Mouse (Mus musculus): ENCODE results near the gene Col13a1. TPM values are rescaled to one million over a fixed set of nuclear protein-coding genes. Genes with fewer than 3 reads are reported as not detected.

Gene Col13a1
- polyA plus RNA-seq, 1 experiment from 2014 or later, result 6.0 TPM

DNA sequence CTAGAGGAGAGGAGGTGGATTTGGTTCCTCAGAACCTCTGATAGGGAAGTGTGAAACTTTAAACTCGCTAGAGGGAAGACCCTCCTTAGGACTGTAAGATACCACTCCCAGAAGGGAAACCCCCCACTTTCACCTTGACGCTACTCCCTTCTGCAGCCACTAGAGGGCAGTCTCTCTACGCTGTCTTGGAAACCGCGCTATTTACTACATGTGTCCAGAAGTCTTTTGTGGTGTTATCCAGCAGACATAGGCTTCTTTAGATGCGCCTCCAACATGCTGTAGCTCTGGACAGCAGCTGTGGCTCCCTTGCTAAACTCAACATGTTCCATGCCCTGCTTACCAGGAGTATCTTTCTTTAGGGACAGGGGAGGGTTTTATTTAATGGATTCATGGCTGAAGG, 140.1 kb downstream of the Col13a1 start:
- 0 out of 2 replicates have a peak, but pooled peaks have one; percentile 45 for ATAC-seq (replicated peaks; ENCODE audit: low FRiP score, low TSS enrichment, low read depth)
- no peaks in the 10 kb centered on the region for H3K36me3 ChIP-seq (ENCODE audit: control insufficient read depth, insufficient read depth, low read length)
- 2% methylated on average over 6 of the region's 6 CpGs for WGBS

DNA sequence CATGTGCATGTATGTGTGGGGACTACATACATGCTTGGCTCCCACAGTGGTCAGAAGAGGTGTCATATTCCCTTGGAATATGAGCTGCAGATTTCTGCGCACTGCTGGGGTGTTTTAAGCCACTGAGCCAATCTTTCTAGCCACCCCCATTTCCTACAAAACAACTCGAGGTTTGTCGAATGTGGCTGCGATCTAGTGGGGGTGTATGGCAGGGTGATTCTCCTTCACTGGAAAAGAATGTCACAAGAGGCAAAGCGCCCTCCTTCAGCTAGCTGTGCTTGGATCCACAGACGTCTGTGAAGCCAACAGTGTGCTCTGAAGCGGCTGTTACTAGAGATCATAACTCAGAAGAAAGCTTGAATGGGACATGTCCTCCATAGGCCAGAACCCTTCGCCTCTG, 141.6 kb downstream of the Col13a1 start:
- DNase-seq (ENCODE audit: low spot score), result no peak
- Histone ChIP-seq H3K4me2 (ENCODE audit: low read length) (no peak overlapping the region), H3K9ac (ENCODE audit: low read length) (no peak overlapping the region), H3K4me1 (replicated peaks; ENCODE audit: control insufficient read depth, insufficient read depth, low read length) (0 out of 2 replicates have a peak, but pooled peaks cover 6% of the 10 kb centered on the region), H3K9me3 (ENCODE audit: control insufficient read depth, low read length) (no peaks in the 10 kb centered on the region), H3K27me3 (replicated peaks; ENCODE audit: control insufficient read depth, insufficient read depth, low read length) (no peaks in the 10 kb centered on the region), H3K36me3 (ENCODE audit: control insufficient read depth, insufficient read depth, low read length) (no peaks in the 10 kb centered on the region), H3K27ac (ENCODE audit: low read depth) (no peak overlapping the region), H3K4me3 (ENCODE audit: low read depth, low read length) (no peak overlapping the region)
- 73% methylated on average over 8 of the region's 8 CpGs for WGBS
- ATAC-seq (replicated peaks; ENCODE audit: low FRiP score, low TSS enrichment, low read depth), result no peak

More for the DNA sequence above, 140.1 kb downstream of the Col13a1 start:
- no peaks in the 10 kb centered on the region for H3K9me3 ChIP-seq (ENCODE audit: control insufficient read depth, low read length)
- H3K4me1 ChIP-seq (replicated peaks; ENCODE audit: control insufficient read depth, insufficient read depth, low read length), result 0 out of 2 replicates have a peak, but pooled peaks cover 6% of the 10 kb centered on the region
- no peak overlapping the region for H3K4me3 ChIP-seq (ENCODE audit: low read depth, low read length)
- H3K27ac ChIP-seq (ENCODE audit: low read depth), result no peak overlapping the region
- peak; percentile 81 for DNase-seq (ENCODE audit: low spot score)
- no peak overlapping the region for H3K4me2 ChIP-seq (ENCODE audit: low read length)
- H3K27me3 ChIP-seq (replicated peaks; ENCODE audit: control insufficient read depth, insufficient read depth, low read length), result no peaks in the 10 kb centered on the region
- no peak overlapping the region for H3K9ac ChIP-seq (ENCODE audit: low read length)

DNA sequence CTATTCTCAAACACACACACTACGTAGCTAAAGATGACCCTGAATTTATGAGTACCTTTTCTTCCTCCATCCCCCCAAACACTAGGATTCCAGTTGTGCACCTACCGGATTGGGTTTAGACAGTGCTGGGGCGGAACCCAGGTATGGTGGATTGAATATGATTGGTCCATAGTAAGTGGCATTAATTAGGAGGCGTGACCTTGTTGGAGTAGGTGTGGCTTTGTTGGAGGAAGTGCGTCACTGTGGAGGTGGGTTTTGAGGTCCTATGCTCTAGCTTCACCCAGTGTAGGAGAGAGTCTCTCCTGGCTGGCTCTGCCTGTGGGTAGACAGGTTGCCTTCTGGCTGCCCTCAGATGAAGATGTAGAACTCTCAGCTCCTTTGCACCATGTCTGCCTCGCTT, 144.6 kb downstream of the Col13a1 start:
- WGBS, result 94% methylated on average over 6 of the region's 6 CpGs
- no peak for DNase-seq (ENCODE audit: low spot score)
- Histone ChIP-seq H3K9ac (ENCODE audit: low read length) (no peak overlapping the region), H3K36me3 (ENCODE audit: control insufficient read depth, insufficient read depth, low read length) (no peaks in the 10 kb centered on the region), H3K27ac (ENCODE audit: low read depth) (no peak overlapping the region), H3K9me3 (ENCODE audit: control insufficient read depth, low read length) (no peaks in the 10 kb centered on the region), H3K4me1 (replicated peaks; ENCODE audit: control insufficient read depth, insufficient read depth, low read length) (0 out of 2 replicates have a peak, but pooled peaks cover 6% of the 10 kb centered on the region), H3K4me3 (ENCODE audit: low read depth, low read length) (no peak overlapping the region), H3K27me3 (replicated peaks; ENCODE audit: control insufficient read depth, insufficient read depth, low read length) (no peaks in the 10 kb centered on the region), H3K4me2 (ENCODE audit: low read length) (no peak overlapping the region)
- no peak for ATAC-seq (replicated peaks; ENCODE audit: low FRiP score, low TSS enrichment, low read depth)

DNA sequence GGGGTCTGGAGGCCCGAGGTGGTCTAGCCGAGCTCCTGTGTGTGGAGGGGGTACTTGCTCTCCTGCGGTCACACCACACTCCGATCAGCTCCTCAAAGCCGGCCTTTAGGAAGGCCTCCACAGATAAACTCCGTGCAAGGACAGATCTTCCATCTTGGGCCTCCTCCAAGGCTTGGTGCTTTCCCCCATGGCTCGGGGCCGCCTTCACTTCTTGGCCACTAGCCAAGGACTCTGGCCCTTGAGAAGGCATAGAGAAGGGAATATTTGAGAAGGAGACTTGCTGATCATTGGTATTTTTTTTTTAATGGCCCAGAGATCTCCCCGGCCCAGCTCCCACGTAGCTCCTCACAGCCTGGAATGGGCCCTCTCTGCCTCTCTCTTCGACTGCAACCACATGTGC, 146.2 kb downstream of the Col13a1 start:
- Histone ChIP-seq H3K36me3 (ENCODE audit: control insufficient read depth, insufficient read depth, low read length) (no peaks in the 10 kb centered on the region), H3K27me3 (replicated peaks; ENCODE audit: control insufficient read depth, insufficient read depth, low read length) (no peaks in the 10 kb centered on the region), H3K9me3 (ENCODE audit: control insufficient read depth, low read length) (no peaks in the 10 kb centered on the region), H3K27ac (ENCODE audit: low read depth) (no peak overlapping the region), H3K4me2 (ENCODE audit: low read length) (no peak overlapping the region), H3K4me3 (ENCODE audit: low read depth, low read length) (no peak overlapping the region), H3K4me1 (replicated peaks; ENCODE audit: control insufficient read depth, insufficient read depth, low read length) (peaks cover under 1% of the 10 kb centered on the region; the same call in 1 of the 2 replicates), H3K9ac (ENCODE audit: low read length) (no peak overlapping the region)
- 76% methylated on average over 11 of the region's 11 CpGs for WGBS
- DNase-seq (ENCODE audit: low spot score) (no peak), ATAC-seq (replicated peaks; ENCODE audit: low FRiP score, low TSS enrichment, low read depth) (no peak)

- no peaks in the 10 kb centered on the region for H3K36me3 ChIP-seq (ENCODE audit: control insufficient read depth, insufficient read depth, low read length)
- no peak for DNase-seq (ENCODE audit: low spot score)
- no peaks in the 10 kb centered on the region for H3K27me3 ChIP-seq (replicated peaks; ENCODE audit: control insufficient read depth, insufficient read depth, low read length)
- H3K4me1 ChIP-seq (replicated peaks; ENCODE audit: control insufficient read depth, insufficient read depth, low read length), result peaks cover 10% of the 10 kb centered on the region
- H3K27ac ChIP-seq (ENCODE audit: low read depth), result no peak overlapping the region
- no peak overlapping the region for H3K4me2 ChIP-seq (ENCODE audit: low read length)
- ATAC-seq (replicated peaks; ENCODE audit: low FRiP score, low TSS enrichment, low read depth), result no peak
- no peaks in the 10 kb centered on the region for H3K9me3 ChIP-seq (ENCODE audit: control insufficient read depth, low read length)
- 88% methylated on average over 6 of the region's 6 CpGs for WGBS
- no peak overlapping the region for H3K4me3 ChIP-seq (ENCODE audit: low read depth, low read length)
- H3K9ac ChIP-seq (ENCODE audit: low read length), result no peak overlapping the region
Observed at GRCm38 (mm10) chr10:61831741-61832140, 147.2 kb downstream of the Col13a1 start.

DNA sequence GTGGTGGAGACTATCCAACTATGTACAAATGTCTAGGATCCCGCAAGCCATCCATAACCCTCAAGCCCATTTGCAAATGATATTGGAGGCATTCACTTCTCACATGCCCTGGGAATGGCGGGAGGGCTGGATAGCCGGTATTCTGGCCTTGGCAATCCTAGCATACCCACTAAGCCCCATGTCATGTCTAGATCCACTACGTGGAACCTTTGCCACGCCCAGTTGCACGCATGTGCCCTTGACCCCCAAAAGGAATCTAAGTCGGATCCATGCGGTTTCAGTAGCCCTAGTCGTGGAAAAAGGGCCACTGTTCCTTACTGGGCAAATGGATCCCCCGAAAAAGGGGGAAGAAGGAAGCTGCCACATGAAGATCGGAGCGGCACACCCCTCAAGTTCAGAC, 147.7 kb downstream of the Col13a1 start:
- no peak overlapping the region for H3K27ac ChIP-seq (ENCODE audit: low read depth)
- no peak overlapping the region for H3K4me2 ChIP-seq (ENCODE audit: low read length)
- no peaks in the 10 kb centered on the region for H3K27me3 ChIP-seq (replicated peaks; ENCODE audit: control insufficient read depth, insufficient read depth, low read length)
- no peaks in the 10 kb centered on the region for H3K9me3 ChIP-seq (ENCODE audit: control insufficient read depth, low read length)
- H3K36me3 ChIP-seq (ENCODE audit: control insufficient read depth, insufficient read depth, low read length), result no peaks in the 10 kb centered on the region
- 76% methylated on average over 12 of the region's 12 CpGs for WGBS
- DNase-seq (ENCODE audit: low spot score), result no peak
- H3K4me3 ChIP-seq (ENCODE audit: low read depth, low read length), result no peak overlapping the region
- H3K9ac ChIP-seq (ENCODE audit: low read length), result no peak overlapping the region
- no peak for ATAC-seq (replicated peaks; ENCODE audit: low FRiP score, low TSS enrichment, low read depth)
- H3K4me1 ChIP-seq (replicated peaks; ENCODE audit: control insufficient read depth, insufficient read depth, low read length), result peaks cover 15% of the 10 kb centered on the region

- Histone ChIP-seq H3K27me3 (replicated peaks; ENCODE audit: control insufficient read depth, insufficient read depth, low read length) (no peaks in the 10 kb centered on the region), H3K27ac (ENCODE audit: low read depth) (no peak overlapping the region), H3K4me3 (ENCODE audit: low read depth, low read length) (no peak overlapping the region), H3K4me1 (replicated peaks; ENCODE audit: control insufficient read depth, insufficient read depth, low read length) (peaks cover 15% of the 10 kb centered on the region), H3K9ac (ENCODE audit: low read length) (no peak overlapping the region), H3K36me3 (ENCODE audit: control insufficient read depth, insufficient read depth, low read length) (no peaks in the 10 kb centered on the region), H3K9me3 (ENCODE audit: control insufficient read depth, low read length) (no peaks in the 10 kb centered on the region), H3K4me2 (ENCODE audit: low read length) (no peak overlapping the region)
- ATAC-seq (replicated peaks; ENCODE audit: low FRiP score, low TSS enrichment, low read depth) (no peak), DNase-seq (ENCODE audit: low spot score) (no peak)
- 37% methylated on average over 9 of the region's 9 CpGs for WGBS
Observed at GRCm38 (mm10) chr10:61830817-61831216, 148.1 kb downstream of the Col13a1 start.

DNA sequence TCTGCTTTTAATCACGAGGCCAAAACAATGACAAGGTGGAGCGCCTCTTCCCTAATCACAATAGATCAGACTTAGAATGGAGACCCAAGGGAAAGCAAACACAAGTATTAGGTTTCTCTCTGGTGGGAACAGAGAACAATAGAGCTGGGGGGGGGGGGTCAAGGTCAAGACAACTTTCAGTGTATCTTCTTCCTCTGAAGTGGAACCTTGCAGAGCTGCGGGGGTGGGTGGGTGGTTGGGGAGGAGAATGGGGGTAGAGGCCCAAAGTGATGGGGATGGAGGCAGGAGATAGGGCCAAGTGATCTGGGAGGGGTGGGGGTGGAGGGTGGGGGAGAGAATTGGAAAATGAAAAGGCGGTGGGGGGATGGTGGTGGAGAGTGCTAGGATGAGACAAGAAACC, 149.9 kb downstream of the Col13a1 start:
- 69% methylated on average over 4 of the region's 4 CpGs for WGBS
- Histone ChIP-seq H3K27ac (ENCODE audit: low read depth) (no peak overlapping the region), H3K27me3 (replicated peaks; ENCODE audit: control insufficient read depth, insufficient read depth, low read length) (no peaks in the 10 kb centered on the region), H3K9me3 (ENCODE audit: control insufficient read depth, low read length) (no peaks in the 10 kb centered on the region), H3K4me3 (ENCODE audit: low read depth, low read length) (no peak overlapping the region), H3K9ac (ENCODE audit: low read length) (no peak overlapping the region), H3K4me2 (ENCODE audit: low read length) (no peak overlapping the region), H3K4me1 (replicated peaks; ENCODE audit: control insufficient read depth, insufficient read depth, low read length) (peaks cover 15% of the 10 kb centered on the region), H3K36me3 (ENCODE audit: control insufficient read depth, insufficient read depth, low read length) (no peaks in the 10 kb centered on the region)
- ATAC-seq (replicated peaks; ENCODE audit: low FRiP score, low TSS enrichment, low read depth), result no peak
- DNase-seq (ENCODE audit: low spot score), result no peak

Data from intestine, embryonic 14.5 days (tissue).